Mouse (Mus musculus) CH12F3 (cell line): ENCODE results near the gene Sik1.

Experiments used
- in situ Hi-C: fragments of 300-500 bp; cut with MboI; formaldehyde crosslinking; loops from 2 replicates; pipeline ENCODE4 v1.14.3; 2020; ENCODE audit warnings: low sequenced_read_pairs

The Sik1 gene

DNA sequence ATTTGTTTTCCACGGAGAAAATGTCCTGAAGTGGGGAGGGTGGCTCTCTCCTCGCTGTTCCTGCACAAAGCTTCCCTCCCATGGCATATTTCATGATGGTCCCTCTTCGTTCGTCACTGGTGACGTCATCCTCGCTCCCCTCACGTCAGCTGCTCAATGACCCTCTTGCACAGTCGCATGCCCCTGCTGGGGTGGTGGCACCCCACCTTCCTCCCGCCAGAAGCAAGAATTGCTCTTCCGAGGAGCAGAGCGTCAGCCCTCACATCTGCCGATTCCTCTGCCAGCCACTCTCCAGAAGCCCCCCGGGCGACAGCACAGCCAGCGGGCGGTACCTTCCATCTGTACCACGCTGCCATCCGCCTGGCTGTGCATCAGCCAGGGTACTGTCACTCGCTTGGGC, 45.7 kb downstream of the Sik1 start:
- in situ Hi-C loops: no loop called here

GRCm38 (mm10) chr17:31809136-31809535, 46.5 kb downstream of the Sik1 start:
- in situ Hi-C loops: no loop called here

DNA sequence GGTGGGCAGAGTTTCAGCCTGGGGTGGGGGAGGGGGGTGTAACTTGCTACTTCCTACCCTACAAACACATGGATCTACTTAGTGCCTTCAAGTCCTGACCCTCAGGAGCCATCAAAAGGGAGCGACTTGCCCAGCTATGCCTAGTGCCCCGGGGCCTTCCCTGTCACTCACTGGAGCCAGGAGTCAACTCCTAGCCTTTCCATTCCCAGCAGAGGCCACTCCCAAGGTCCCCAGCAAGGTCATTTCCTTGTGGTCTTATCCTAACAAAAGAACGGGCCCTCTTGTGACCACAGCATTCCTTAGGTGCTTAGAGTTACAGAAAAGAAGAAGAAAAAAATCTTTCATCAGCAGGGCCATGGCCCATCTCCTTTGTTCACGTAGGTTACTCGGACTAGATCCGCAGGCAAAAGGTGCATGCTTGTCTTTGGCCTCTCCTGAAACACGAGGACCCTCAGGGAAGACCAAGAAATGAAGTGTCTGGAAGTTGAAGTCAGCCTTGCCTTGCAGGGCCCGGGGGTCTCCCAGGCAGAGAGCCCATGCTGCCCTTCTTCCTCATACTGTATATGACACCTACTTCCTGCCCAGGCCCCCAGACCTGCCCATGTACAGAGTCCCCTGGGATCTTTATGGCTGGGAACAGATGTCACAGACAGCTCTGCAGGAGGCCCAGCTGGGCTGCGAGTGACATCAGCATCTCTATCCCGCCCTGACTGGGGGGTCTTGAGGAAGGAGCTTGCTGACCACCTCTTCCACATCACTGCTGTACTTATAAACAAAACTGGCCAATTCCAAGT, 47.3 kb downstream of the Sik1 start:
- in situ Hi-C loops: no loop called here

DNA sequence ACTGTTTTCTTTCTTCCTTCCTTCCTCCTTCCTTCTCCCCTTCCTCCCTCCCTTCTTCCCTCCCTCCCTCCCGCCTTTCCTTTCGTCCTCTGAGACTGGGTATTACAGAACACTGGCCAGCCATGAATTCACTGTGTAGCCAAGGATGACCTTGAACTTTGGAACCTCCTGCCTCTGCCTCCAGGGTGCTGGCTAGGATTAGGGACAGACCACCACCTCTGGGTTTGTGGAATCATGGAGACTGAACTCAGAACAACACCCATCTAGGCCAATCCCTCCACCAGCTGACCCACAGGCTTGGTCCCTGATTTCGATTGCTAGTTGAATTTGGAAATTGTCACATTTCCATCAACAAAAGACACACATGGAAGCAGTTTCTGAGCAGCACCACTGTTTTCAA, 49.1 kb downstream of the Sik1 start:
- in situ Hi-C loops: no loop called here

DNA sequence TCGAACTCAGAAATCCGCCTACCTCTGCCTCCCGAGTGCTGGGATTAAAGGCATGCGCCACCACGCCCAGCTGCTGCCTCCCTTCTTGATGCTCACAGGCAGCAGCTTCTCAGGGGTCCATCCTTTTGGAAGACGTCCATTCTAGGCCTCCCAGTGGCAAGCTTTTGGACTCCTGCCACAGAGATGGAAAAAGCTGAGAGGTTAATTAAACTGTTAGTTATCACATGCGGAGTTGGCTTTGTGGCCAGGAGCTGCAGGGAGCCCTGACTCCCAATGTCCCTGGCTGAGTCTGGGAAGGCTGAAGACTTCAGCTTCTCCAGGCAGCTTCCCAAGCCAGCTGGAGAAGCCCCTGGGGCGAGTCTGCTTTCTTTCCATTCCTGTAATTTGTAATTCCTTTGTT, 49.6 kb downstream of the Sik1 start:
- in situ Hi-C loops: no loop called here

GRCm38 (mm10) chr17:31805585-31805984, 50.0 kb downstream of the Sik1 start:
- in situ Hi-C loops: no loop called here

DNA sequence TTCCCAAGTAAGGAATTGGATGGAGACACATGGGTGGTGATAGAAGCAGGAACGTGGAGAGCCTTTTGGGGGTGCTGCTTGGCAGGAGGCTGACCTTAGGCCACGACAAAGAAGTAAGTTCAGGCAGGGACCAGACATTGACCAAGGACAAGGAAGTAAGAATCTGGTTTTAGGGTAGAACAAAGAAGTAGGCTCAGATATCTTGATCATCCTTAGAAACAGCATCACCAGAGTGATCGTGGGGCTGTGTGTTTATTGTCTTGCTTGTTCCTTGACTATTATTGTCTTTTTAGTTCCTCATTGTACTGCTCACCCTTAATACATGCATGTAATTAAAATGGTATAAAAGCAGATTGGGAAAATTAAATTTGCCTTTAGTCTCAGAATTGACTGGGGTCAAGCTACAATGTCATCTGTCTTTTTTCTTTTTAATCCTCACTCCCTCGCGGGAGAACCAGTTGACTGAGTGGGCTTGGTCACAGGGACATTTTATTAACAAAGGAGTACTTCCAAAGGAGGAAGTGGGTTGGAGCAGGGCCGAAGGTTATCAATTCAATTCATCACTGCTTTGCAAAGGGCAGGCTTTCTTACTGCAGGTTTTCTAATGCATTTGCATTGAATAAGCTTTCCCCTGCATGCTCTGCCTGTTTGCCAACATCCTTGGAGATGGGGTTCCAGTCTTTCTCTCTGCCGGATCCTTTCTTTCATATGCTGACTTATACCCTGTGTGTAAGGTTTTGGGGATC, 53.2 kb downstream of the Sik1 start:
- in situ Hi-C loops: no loop called here

DNA sequence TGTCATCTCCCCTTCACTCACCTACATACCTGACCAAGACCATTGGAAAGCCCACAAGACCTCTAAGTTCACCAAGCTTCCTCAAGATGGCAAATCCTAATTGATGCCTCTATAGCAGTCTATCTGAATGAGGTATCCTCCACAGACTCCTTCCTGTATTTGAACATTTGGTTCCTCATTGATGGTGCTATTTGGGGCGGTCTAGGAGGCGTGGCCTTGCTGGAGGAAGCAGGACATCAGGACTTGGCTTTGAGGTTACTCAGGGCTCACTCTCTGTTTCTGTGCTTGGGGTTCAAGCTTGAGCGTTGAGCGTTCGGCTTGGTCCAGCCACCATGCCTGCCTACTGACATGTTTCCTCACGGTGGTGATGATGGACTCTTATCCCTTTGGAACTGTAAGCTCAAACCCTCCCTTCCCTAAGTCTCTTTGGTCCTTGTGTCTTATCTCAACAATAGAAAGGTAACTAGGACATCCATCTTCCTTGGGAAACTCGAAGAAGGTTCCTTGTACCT, 54.7 kb downstream of the Sik1 start:
- in situ Hi-C loops: no loop called here

DNA sequence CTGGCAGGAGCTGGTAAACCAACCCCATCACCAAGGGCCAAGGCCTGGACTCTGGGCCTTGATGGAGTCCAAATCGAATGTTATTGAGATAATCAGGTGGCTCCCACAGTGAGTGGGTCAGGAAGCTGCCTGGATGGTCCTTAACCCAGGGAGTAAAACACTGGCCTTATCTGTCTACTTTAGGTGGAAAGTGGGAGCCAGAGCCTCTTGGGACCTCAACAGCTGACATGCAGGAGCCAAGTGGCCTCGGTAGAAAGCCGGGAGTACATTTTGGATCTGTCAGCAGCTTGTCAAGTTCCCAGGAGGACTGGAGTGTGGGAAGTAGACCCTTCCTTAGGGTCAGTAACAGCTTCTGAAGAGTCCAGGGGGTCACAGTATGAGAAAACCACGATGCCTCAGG, 59.7 kb downstream of the Sik1 start:
- in situ Hi-C loops: no loop called here
